Mouse (Mus musculus) liver, embryonic 14.5 days (tissue): ENCODE results near the gene Txn1. TPM values are rescaled to one million over a fixed set of nuclear protein-coding genes. Genes with fewer than 3 reads are reported as not detected.

Experiments
- ATAC-seq: fragments of 200-750 bp; cut with Nextera tagmentation; 2 replicates; pipeline ENCODE4 v1.8.0; 2017; ENCODE audit warnings: moderate number of reproducible peaks, mild to moderate bottlenecking, moderate library complexity; ENCODE audit not compliant: insufficient read depth
- DNase-seq, 3 experiments: peaks; one replicate each; pipeline ENCODE4 v3.0.0-alpha.2; 2012 to 2013; ENCODE audit warnings: low read depth in 3 of 3, low spot score in 3 of 3
- H3K27ac ChIP-seq: fragments of 300-500 bp; sonication (generic); 2 replicates; pipeline ENCODE4 v1.5.1; 2014; ENCODE audit warnings: moderate library complexity, mild to moderate bottlenecking, control low read depth, inconsistent platforms
- H3K27me3 ChIP-seq: fragments of 300-500 bp; sonication (generic); 2 replicates; pipeline ENCODE4 v1.6.1; 2014; ENCODE audit warnings: mild to moderate bottlenecking, low read length, moderate library complexity; ENCODE audit not compliant: control insufficient read depth, insufficient read depth
- H3K36me3 ChIP-seq: fragments of 300-500 bp; sonication (generic); replicated peaks from 2 replicates; pipeline ENCODE4 v1.6.1; 2014; ENCODE audit warnings: low read depth; ENCODE audit not compliant: control insufficient read depth, insufficient read depth
- H3K4me1 ChIP-seq, 2 experiments: fragments of 200-500 bp in 1 of 2; fragments of 300-500 bp in 1 of 2; sonication (generic) in 1 of 2; replicated peaks; 2 replicates each; pipeline ENCODE4 v1.6.1; 2012 to 2014; ENCODE audit warnings: antibody characterized with exemption in 1 of 2, inconsistent platforms in 1 of 2, low read length in 1 of 2; ENCODE audit not compliant: control insufficient read depth in 2 of 2, insufficient read depth in 2 of 2
- H3K4me2 ChIP-seq: fragments of 300-500 bp; sonication (generic); 2 replicates; pipeline ENCODE4 v1.6.1; 2014; ENCODE audit warnings: low read depth, mild to moderate bottlenecking, control low read depth, moderate library complexity
- H3K4me3 ChIP-seq, 2 experiments: fragments of 200-500 bp in 1 of 2; fragments of 300-500 bp in 1 of 2; sonication (generic) in 1 of 2; 2 replicates each; pipeline ENCODE4 v1.5.1; 2012 to 2014; ENCODE audit warnings: low read depth in 2 of 2, low read length in 2 of 2, mild to moderate bottlenecking in 2 of 2, control low read depth in 1 of 2, inconsistent platforms in 1 of 2, moderate library complexity in 1 of 2; ENCODE audit not compliant: insufficient read depth in 1 of 2
- H3K9ac ChIP-seq: fragments of 300-500 bp; sonication (generic); replicated peaks from 2 replicates; pipeline ENCODE4 v1.6.1; 2014; ENCODE audit warnings: mild to moderate bottlenecking, control low read depth, moderate library complexity
- H3K9me3 ChIP-seq: fragments of 300-500 bp; sonication (generic); 2 replicates; pipeline ENCODE4 v1.6.1; 2016; ENCODE audit warnings: low read length, mixed read lengths; ENCODE audit not compliant: control insufficient read depth
- CTCF ChIP-seq: IDR thresholded peaks from 2 replicates; pipeline ENCODE4 v1.5.1; 2016; ENCODE audit warnings: antibody characterized with exemption, low read depth, control low read depth
- EP300 ChIP-seq: IDR thresholded peaks from 2 replicates; pipeline ENCODE4 v1.6.1; 2016; ENCODE audit warnings: antibody characterized with exemption, low read depth
- WGBS: fragments of 180-500 bp; shearing (Covaris S2); extraction: QIAGEN DNeasy Blood & Tissue Kit; methylation state at CpG from one replicate; pipeline ENCODE4 v1.1.7; 2014; ENCODE audit not compliant: insufficient replicate concordance; 5-methylcytosine and 5-hydroxymethylcytosine counted together
- polyA plus RNA-seq, 2 experiments: library from polyadenylated mRNA; depleted of rRNA in 1 of 2; stranded (reverse) in 1 of 2; unstranded in 1 of 2; fragments of >200 nt; fragmentation: Nextera tagmentation in 1 of 2; extraction: Ambion mirVana in 1 of 2; gene quantifications; 2 replicates each; pipeline versions ENCODE4 v1.2.1 to v1.2.3; 2012 to 2014

The Txn1 gene
- polyA plus RNA-seq (2012; rRNA removed) (139 and 165 TPM in 2 replicates), polyA plus RNA-seq (2014; fragmentation: Nextera tagmentation; extraction: Ambion mirVana) (250 and 254 TPM in 2 replicates)

DNA sequence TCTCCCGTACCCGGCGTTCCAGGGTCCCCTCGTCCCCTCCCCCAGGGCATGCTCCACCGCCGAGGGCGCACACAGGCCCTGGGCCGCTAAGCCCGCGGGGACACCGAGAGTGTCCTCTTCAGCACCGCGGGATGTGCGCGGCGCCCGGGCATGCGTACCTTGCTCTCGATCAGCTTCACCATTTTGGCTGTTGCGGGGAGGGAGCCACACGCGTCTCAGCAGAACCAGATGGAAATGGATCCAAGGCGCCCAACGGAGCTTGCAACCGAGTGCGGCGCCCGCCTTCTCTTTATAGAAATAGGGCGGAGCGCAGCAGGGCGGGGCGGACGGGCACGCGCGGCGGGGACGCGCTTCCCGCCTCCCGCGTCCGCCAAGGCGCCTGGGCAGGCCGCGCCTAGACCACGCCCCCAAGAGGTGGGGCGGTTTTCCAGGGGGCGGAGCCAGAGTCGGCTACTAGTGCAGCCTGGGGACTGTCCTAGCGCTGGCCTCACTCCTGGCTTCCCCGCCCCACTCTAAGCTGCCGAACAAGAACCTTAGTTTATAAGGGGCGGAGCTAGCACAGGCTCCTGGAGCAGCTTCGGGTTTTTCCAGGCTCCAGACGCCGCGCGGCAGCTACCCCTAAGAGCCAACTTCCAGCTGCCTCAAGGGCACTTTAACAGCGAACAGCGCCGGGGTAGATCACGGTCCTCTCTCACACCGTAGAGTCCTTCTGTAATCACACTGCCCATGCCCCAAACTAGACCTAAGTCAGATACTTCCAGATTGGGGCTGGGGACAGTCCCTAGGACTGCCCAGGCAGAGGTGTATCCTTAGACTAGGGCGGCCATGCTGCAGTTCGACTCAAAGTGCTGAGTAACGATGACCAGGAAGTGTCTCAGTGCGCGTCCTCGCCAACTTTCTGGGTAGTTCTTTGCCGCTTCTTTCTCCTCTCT lies at the start of gene Txn1:
TSS of gene Txn1 (minus strand) at position 383 of the 932 bp plus-strand sequence.
- under 1% methylated on average over 70 of the region's 71 CpGs for WGBS
- TF ChIP-seq EP300 = peak; percentile 41; the same call in 1 of the 2 replicates
- no peak for TF ChIP-seq CTCF

GRCm38 (mm10) chr4:58003501-58003900 lies 47.3 kb upstream of the Txn1 start:
- Histone ChIP-seq H3K4me3 (no peak overlapping the region), H3K9me3 (no peaks in the 10 kb centered on the region), H3K9ac (no peak overlapping the region), H3K27ac (no peak overlapping the region), H3K4me1 (no peaks in the 10 kb centered on the region), H3K4me2 (no peak overlapping the region), H3K27me3 (no peaks in the 10 kb centered on the region), H3K36me3 (no peaks in the 10 kb centered on the region)
- no peak for DNase-seq
- no peak for TF ChIP-seq CTCF
- TF ChIP-seq EP300 = no peak
- ATAC-seq = no peak
- 55% methylated on average over 3 of the region's 3 CpGs for WGBS

More for the DNA sequence above, at the start of gene Txn1:
- Histone ChIP-seq H3K27ac (peak within 1 kb of the TSS; percentile 74), H3K4me3 (peak within 1 kb of the TSS; percentile 89 to 96), H3K4me2 (peak within 1 kb of the TSS; percentile 63), H3K27me3 (no peaks in the 10 kb centered on the region), H3K36me3 (peaks cover 8% of the 10 kb centered on the region), H3K9me3 (no peaks in the 10 kb centered on the region; the same call in 1 of the 2 replicates), H3K9ac (peak within 1 kb of the TSS; percentile 89), H3K4me1 (peaks cover 27 to 35% of the 10 kb centered on the region in 2 experiments)
- ATAC-seq = peak; percentile 93
- DNase-seq = peak; percentile 90 to 93 (median 92)

GRCm38 (mm10) chr4:57991425-57991824 lies 35.2 kb upstream of the Txn1 start:
- H3K36me3 ChIP-seq = no peaks in the 10 kb centered on the region
- no peaks in the 10 kb centered on the region for H3K4me1 ChIP-seq
- H3K9ac ChIP-seq = no peak overlapping the region
- no peak for DNase-seq
- 45% methylated on average over 1 of the region's 1 CpGs for WGBS
- no peak overlapping the region for H3K4me3 ChIP-seq
- no peak overlapping the region for H3K4me2 ChIP-seq
- no peaks in the 10 kb centered on the region for H3K9me3 ChIP-seq
- no peaks in the 10 kb centered on the region for H3K27me3 ChIP-seq
- ATAC-seq = no peak
- no peak for TF ChIP-seq CTCF
- TF ChIP-seq EP300 = no peak
- no peak overlapping the region for H3K27ac ChIP-seq

GRCm38 (mm10) chr4:57974400-57975117 lies 18.3 kb upstream of the Txn1 start:
- Histone ChIP-seq H3K4me3 (no peak overlapping the region), H3K9me3 (no peaks in the 10 kb centered on the region), H3K4me1 (no peaks in the 10 kb centered on the region), H3K27me3 (no peaks in the 10 kb centered on the region), H3K27ac (no peak overlapping the region), H3K9ac (no peak overlapping the region), H3K36me3 (no peaks in the 10 kb centered on the region), H3K4me2 (no peak overlapping the region)
- DNase-seq (no peak), ATAC-seq (no peak)
- TF ChIP-seq EP300 (no peak), CTCF (no peak)
- WGBS = 63% methylated on average over 6 of the region's 6 CpGs
